Mouse (Mus musculus): ENCODE results near the gene Eif4e1b.

Eif4e1b gene

DNA sequence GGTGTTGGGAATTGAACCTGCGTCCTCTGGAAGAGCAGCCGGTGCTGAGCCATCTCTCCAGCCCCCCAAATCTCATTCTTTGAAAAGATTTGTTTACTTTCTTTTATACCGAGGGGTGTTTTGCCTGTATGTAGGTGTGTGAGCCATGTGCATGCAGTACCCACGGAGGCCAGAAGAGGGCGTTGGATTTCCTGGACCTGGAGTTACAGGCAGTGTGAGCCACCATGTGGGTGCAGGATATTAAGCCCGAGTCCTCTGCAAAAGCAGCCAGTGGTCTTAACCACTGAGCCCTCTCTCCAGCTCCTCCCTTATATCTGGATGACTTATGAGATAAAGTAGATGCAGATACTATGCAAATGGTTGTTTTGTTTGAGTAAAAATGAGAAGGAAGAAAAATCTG is 19.2 kb downstream of the Eif4e1b start:
- DNase-seq = no peak

DNA sequence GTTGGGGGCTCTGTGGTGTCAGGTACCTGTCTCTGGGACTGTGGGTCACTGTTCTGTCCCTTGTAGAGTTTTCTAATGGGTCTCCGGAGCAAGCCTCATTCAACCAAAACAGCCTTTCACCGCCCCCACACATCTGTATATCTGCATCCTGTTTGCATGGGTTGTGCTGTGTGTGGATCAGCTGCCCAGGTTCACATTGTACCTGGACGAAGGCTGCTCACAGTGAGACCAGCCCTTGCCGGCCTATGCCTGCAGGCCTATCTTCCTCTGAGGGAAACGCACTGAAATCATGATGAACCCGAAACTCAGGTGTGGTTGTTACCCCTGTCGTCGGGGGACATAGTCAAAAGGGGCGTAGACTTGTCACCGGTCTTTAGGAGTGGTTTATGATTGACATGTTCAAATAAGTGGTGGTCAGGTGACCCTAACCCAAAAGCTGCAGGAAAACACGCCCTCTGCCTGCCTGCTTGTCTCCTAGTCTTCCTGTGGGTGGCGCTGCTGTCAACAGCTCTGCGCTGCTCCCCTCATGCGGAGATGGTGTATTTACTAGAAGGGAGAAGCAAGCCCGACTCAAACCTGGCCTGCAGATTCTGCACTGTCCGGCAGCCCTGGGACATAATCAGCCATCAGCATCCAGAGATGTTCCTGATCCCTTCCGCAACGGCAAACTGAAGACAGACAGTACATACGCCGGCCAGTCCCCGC is 21.5 kb downstream of the Eif4e1b start:
- no peak for DNase-seq

DNA sequence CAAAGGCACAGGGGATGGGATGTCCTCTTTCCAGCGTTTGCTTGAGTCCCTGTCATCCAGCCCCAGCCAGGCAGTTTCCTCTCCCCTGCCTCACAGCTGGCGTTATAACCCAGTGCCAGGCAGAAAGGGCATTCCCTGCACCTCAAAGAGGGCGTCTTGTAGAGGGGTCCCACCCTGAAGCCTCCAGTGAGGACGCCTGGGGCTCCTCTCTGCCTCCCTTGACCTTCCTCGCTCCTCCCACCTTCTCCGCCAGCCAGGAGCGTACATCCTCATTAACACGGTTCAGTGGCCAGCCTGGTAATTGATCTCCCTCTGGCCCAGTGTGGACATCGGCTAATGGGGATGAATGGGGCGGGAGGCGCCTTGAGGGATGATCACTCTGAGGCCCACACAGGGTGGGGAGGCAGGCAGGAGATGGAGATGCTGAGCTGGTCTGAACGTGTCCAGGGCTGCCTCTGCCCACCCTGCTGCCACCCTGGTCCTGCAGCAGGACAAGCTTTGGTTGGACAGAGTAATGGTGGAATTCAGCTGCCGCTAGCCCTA is 22.7 kb downstream of the Eif4e1b start:
- DNase-seq = no peak

DNA sequence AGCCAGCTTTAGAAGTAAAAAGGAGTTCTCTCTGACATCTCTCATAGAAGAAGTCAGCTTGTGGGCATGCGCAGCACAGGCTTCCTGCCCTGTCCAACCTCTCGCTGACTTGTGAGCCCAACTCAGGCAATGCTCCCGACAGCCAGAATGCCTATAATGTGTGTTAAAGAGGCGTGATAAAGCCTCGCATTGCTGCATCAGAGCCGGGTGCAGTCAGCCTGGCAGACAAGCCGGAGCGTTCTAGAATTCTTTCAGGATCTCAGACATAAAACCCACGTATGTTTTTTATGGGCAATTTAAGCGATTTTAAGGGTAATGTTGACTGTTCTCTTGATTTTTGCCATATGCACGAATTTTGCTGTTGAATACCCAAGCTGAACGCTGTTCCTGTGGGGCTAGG is 24.3 kb downstream of the Eif4e1b start:
- no peak for DNase-seq

- no peak for DNase-seq
Measured at GRCm38 (mm10) chr13:54811476-54811875, 27.7 kb downstream of the Eif4e1b start.

DNA sequence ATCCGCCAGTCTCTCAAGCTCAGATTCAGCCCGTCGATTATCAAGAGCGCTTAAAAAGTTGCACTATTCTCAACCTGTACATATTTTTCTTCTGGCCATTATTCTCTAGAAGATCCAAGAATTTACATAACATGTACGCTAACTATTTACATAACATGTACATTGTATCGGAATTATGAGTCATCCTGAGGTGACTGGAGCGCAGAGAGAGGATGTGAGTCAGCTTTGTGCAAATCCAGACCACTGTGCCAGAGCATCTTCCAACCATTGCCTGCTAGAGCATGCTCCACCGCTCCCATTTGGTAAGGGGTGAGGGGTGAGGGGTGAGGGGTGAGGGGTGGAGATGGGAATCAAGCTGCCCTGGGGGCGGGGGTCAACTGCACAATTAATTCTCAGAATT is 29.6 kb downstream of the Eif4e1b start:
- DNase-seq = no peak

DNA sequence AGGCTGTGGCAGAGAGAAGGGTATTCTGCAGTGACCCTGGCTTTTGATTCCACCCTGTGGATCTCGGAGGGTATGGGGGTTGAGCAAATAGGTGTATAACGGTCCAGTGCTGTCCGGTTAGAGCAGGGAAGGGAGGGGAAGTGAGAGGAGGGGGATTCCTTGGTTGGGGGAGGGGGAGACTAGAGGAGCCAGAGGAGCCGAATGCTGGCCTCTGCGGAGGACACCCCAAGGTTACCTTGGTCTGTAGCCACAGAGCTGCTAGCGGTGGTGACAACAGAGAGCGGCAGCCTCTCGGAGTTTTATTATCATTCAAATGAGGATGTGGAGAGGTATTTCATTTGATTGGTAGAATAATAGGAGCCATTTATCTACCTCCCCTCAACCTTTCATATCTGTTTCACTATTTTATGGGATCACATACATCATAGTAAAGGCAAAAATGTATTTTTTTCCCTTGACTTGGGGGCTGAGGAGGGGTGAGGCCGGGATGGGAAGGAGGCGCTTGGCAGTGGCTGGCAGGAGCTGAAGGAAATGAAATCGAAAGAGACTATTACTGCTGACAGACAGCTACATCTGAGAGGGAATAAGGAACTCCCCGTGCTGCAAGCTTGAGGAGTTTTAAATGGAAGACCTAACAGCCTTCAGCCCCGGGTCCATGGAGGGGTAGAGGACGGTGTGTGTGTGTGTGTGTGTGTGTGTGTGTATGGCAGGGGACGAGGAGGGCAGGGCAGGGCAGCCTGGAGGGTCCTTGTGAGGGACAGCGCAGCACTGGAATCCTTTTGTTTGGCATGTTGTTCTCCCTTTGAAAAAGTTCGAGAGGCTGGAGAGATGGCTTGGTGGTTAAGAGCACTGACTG is 34.8 kb downstream of the Eif4e1b start:
- DNase-seq = no peak

- no peak for DNase-seq
Measured at GRCm38 (mm10) chr13:54821106-54821505, 37.3 kb downstream of the Eif4e1b start.

- no peak for DNase-seq
Measured at GRCm38 (mm10) chr13:54821931-54822330, 38.1 kb downstream of the Eif4e1b start.

DNA sequence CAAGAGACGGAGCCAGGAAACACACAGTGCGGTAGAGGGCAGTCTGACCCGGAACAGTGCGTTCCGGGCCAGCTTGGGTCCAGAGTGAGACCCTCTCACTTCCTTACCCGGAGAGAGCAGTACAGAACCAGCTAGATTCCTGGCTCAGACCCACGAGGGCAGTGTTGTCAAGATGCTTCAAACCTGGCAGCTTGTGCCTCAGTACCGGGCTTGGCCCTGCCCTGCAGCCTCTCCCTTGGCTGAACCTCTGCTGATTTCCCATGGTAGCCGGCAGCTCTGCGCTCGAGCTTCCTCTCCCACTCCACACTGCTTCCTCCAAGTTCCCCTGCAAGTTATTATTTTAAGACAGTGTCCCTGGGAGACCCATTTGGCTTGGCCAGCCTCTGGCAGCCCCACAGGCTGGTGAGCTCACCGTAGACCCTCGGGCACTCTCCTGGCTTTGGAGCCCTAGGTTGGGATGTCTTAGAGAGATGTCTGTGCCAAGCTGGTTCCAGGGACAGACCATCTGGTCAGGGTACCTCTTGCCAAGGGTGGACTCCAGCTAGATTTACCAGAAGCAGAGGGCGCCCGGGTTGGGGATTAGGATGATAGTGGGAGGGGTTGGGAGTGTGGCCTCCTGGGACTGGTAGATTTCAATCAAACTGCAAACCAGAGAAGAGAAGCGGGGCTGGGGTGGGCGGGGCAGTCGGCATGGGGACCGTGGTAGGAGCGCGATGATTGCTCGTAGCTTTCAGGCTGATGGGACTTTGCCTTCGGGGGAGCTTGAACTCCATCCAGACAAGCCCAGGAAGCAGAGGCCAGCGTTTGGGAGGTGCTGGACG is 40.5 kb downstream of the Eif4e1b start:
- DNase-seq = peak; percentile 11 to 16

GRCm38 (mm10) chr13:54827992-54828391 is 44.2 kb downstream of the Eif4e1b start:
- no peak for DNase-seq

DNA sequence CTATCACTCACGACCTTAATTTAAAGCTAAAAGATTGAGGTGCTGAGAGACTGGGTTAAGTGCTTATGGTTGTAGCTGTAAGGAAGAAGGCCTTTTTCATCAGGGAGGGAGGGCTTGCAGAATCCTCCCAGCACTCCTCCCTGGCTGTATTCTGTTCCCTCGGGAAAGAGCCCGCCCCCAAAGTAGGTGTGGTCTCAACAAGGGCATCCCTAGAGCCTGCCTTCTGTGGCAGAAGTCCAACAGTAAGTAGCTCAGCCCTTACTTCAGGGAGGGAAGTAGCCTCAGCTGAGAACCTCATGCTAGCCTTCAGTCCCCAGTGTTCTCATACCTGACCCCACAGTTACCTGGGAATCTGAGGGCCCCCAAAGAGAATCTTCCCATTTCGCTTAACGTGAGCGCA is 44.7 kb downstream of the Eif4e1b start:
- peak; percentile 4 to 21 for DNase-seq

- DNase-seq = peak; percentile 45 to 51
Measured at GRCm38 (mm10) chr13:54829450-54829849, 45.7 kb downstream of the Eif4e1b start.

GRCm38 (mm10) chr13:54836351-54837030 is 52.7 kb downstream of the Eif4e1b start:
- DNase-seq = no peak

DNA sequence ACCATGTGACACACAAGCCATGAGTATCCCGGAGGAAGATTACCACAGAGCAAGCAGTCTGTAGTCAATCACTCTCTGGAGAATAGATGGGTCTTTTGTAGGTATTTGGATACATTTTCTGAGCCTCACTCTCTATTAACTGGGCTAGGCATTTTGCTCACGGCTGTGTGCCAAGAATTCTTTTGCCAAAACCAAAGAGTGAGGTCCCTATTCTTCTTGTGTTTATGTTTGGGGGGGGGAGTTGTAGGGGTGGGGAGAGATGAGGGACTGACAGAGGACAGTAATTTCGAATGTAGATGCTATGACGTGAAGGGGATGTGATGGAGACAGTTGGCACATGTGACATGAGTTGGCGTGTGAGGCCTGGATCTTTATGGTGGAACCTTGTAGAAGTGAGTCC is 53.3 kb downstream of the Eif4e1b start:
- DNase-seq = no peak

DNA sequence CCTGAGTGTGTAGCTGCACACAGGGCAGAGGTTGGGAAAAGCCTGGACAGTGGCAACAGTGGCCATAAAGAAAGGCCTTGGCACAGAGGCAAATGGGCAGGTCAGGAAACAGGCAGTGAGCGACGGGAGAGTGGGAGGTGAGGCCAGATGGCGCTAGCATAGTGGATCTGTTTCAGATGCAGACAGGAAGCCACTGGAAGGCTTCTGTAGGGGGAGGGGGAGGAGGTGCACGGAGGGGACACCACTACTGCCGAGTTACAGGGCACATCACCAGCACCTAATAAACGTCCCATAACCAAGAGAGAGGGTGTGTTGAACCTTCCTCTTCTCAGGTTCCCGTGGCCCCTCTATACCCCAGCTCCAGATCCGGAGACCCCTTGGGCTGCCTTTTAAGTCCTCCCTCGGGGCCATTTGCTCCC is 53.7 kb downstream of the Eif4e1b start:
- DNase-seq = no peak
